In the genomic region with DNA sequence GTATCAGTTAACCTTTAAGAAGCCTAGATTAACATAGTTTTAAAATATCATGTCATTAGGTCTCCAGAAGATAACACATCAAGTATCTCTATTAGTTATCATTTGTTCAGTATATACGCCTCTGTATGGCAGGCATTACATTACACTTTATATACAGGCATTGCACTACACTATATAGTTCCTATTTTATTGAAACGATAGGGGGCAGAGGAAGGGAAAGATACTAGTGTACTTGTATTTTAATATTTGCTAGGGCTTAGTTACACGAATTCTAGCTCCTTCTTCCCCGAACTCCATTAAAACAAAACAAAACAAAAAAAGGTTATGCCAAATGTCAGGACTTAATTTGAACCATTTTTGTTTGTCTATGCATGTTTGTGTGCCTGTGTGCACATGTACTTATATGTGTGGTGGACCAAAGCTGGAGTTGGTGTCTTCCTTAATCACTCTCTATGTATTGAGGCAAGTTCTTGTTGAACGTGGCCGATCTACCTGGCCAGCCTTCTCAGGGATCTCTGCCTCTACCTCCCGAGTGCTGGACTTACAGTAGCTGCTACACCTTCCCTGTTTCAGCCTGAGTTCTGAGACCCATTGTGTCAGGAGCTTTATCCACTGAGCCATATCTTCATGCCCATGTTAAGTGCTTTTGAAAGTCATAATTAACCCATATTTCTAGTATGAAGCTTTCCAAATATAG, we compare ENCODE assay signal across 30 mouse cellular contexts.
"Had no signal": no experiment of that assay in that cellular context is flagged by ENCODE, and none has a peak within 500 bp of the region (broad histone marks: within the 10 kb centered on the region; RNA-seq: fewer than 3 reads in every experiment).

No protein-coding gene starts in this region.

- H3K4me1 ChIP-seq: midbrain, embryonic 12.5 days; midbrain, embryonic 15.5 days; neural tube, embryonic 12.5 days had no signal

- ATAC-seq: liver, embryonic 12.5 days; liver, postnatal 0 days; lung, postnatal 0 days; midbrain, embryonic 15.5 days; midbrain, embryonic 16.5 days had no signal

- DNase-seq: left cerebral cortex, postnatal 4 days; liver; liver, embryonic 13.5 days; liver, postnatal 0 days; lung, adult 18-20 months; lung, adult 2 months; lung, embryonic 14.5 days; lung, postnatal 10 days; lung, postnatal 14 days; lung, postnatal 36 days; lung, postnatal 4 days; midbrain, embryonic 14.5 days had no signal

- H3K4me3 ChIP-seq: limb, embryonic 10.5 days; limb, embryonic 12.5 days; limb, embryonic 13.5 days; limb, embryonic 15.5 days; liver, embryonic 12.5 days; liver, embryonic 13.5 days; liver, embryonic 15.5 days; lung, embryonic 15.5 days; megakaryocyte, embryonic 14.5 days; midbrain, embryonic 10.5 days; midbrain, embryonic 12.5 days; midbrain, embryonic 15.5 days; myocyte; neural tube, embryonic 12.5 days had no signal

- H3K9me3 ChIP-seq: limb, embryonic 10.5 days; limb, embryonic 12.5 days; limb, embryonic 13.5 days; limb, embryonic 15.5 days; liver, embryonic 12.5 days; liver, embryonic 13.5 days; liver, embryonic 15.5 days; lung, embryonic 15.5 days; midbrain, embryonic 10.5 days; midbrain, embryonic 12.5 days; midbrain, embryonic 15.5 days; neural tube, embryonic 12.5 days had no signal

- H3K9ac ChIP-seq: limb, embryonic 12.5 days; limb, embryonic 13.5 days; limb, embryonic 15.5 days; liver, embryonic 12.5 days; liver, embryonic 13.5 days; liver, embryonic 14.5 days; liver, embryonic 15.5 days; liver, postnatal 0 days; lung, embryonic 14.5 days; lung, embryonic 15.5 days; midbrain, embryonic 12.5 days; midbrain, embryonic 15.5 days; neural tube, embryonic 12.5 days had no signal

- H3K27me3 ChIP-seq: limb, embryonic 12.5 days; limb, embryonic 13.5 days; limb, embryonic 15.5 days; liver, embryonic 12.5 days; liver, embryonic 13.5 days; liver, embryonic 15.5 days; lung, embryonic 15.5 days; midbrain, embryonic 12.5 days; midbrain, embryonic 15.5 days; neural tube, embryonic 12.5 days had no signal

- H3K4me2 ChIP-seq: limb, embryonic 12.5 days; limb, embryonic 13.5 days; limb, embryonic 15.5 days; liver, embryonic 11.5 days; liver, embryonic 12.5 days; liver, embryonic 13.5 days; liver, embryonic 15.5 days; lung, embryonic 14.5 days; lung, embryonic 15.5 days; midbrain, embryonic 12.5 days; midbrain, embryonic 15.5 days; neural tube, embryonic 12.5 days had no signal

- H3K27ac ChIP-seq: limb, embryonic 10.5 days; limb, embryonic 12.5 days; limb, embryonic 13.5 days; limb, embryonic 15.5 days; liver, embryonic 12.5 days; liver, embryonic 13.5 days; liver, embryonic 14.5 days; lung, embryonic 15.5 days; macrophage; midbrain, embryonic 10.5 days; midbrain, embryonic 12.5 days; midbrain, embryonic 15.5 days; neural tube, embryonic 12.5 days had no signal

- H3K36me3 ChIP-seq: limb, embryonic 10.5 days; limb, embryonic 12.5 days; limb, embryonic 13.5 days; limb, embryonic 15.5 days; liver, embryonic 12.5 days; liver, embryonic 13.5 days; liver, embryonic 15.5 days; lung, embryonic 15.5 days; midbrain, embryonic 10.5 days; midbrain, embryonic 12.5 days; midbrain, embryonic 15.5 days; neural tube, embryonic 12.5 days had no signal
